Mouse (Mus musculus): ENCODE measurements at regions not wholly inside any gene's neighbourhood (a gene's known extent, or its start where the extent isn't known, plus 50 kb on each side); places are given as distances from the start of the nearest gene placed in this dataset.
A peak's percentile ranks its signal among the peaks of the same experiment; 100 is the strongest.
"Not testable (repeated sequence)": the region's sequence is repeated elsewhere in the genome, so short reads cannot be mapped to it uniquely, and the experiment has no call there.

DNA sequence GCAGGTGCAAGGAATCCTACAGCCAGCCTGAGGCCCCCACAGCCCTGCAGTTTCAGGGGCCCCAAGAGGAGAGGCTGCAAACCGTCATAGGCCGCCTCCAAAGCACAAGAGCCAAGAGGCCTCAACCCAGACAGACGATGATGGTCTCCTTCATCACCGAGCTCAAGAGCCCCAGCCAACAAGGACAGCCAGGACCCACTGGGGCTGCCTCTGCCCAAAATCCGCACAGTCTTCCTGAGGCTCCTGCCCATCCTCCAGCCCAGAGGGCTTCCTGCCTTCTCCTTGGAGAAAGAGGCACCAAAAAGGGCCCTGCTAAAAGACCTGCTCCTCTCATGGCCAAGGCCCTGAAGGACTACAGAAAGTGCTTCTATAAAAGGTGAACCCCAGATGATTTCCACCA lies 112.3 kb downstream of the Nus1 start:
- DNase-seq: not testable (repeated sequence)

DNA sequence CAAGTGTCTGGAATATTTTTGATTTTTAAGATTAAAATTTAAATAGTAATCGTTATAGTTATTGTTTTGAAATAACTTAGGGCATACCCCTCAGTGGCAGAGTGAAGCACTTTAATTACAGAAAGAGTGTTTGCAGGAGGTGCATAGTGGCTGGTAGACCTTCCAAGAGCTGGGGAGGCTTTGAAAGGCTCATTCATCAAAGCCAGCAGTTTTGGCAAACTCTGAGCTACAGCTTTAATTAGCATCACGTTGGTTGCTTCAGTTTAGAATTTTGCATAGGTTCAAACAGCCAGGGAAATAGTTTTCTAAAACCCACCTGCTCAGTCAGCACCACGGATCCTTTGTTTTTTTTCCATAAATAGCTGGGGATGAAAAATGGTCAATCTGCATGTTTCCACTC lies 113.5 kb downstream of the Nus1 start:
- DNase-seq: no peak

DNA sequence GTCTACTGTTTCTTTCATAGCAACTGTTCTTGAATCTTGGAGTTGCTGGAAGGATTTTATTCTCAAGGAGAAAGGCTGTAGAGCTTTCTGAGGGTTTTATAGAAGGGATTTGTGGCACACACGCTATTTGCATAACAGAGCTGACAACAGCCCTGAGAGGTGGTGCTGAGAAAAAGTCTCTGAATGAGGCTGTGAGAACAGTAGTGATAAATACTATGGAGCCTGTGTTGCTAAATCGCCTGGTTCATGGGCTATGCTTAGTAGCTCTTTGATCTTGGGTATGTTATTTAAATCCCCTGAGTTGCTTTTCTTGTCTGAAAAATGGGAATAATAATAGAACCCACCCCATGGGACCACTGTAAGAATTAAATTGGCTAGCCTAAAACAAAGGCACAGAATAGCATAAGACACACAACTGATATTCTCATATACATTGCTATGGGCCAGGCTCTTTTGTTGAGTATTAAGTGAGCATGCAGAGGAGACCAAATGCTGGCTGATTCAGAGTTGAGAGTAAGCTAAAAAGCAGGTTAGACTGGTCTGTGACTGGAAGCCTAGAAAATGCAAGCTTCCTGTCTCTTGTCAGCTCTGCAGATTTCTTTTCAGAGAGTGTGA lies 116.0 kb downstream of the Nus1 start:
- no peak for DNase-seq

DNA sequence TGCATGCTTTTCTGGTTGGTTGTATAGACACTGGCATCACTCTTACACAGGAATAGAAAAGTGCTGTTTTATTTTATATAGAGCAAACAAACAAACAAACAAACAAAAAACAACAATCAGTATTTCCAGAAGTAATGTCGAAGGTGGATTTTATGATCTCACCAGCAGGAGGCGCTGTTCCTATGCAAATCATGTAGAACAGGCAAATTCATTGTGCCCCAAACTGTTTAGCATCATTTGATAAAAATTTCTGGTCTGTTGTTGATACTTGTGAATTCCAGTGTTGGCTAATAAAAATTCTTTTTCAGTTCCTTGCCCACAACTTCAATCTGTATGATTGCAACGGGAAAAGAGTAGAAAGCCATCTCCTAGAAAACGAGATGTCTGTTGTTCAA lies 116.5 kb downstream of the Nus1 start:
- DNase-seq: peak; percentile 49

DNA sequence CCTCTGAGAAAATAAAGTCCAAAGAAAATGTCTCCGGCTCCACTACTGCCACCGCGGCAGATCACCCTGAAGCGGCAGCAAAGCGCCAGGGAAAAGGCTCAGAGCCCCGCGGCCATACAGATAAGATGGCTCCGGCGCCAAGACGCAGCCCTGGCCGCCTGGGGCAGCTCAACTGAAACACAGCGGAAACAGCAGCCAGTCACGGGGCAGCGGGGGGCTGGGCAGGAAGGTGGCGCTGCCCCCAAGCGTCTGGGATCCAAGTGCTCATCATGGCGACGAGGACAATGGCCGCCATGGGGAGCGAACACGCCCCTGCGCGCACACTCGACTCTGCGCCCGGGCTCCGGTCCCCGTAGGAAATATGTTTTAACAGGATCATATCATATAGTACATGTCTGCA lies 128.2 kb downstream of the Nus1 start:
- no peak for DNase-seq

DNA sequence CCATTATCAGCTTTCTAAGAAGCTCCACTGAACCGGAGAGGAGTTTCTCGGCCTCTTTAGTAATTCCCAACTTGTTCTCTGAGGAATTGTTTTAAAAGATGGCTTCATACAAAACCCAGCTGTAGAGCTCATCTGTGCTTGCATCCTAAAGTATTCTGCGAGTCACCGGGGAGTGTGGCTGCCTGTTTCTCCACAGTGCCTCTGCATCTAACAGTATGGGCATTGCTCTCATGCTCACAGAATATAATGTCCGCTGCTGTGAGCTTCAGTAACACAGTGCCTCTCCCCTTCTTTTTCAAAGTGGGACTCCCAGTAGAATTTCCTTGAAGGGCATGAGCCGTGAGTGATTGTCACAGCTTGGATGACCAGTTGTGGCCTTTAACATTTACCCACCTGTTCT lies 113.0 kb upstream of the Slc35f1 start:
- DNase-seq: no peak

DNA sequence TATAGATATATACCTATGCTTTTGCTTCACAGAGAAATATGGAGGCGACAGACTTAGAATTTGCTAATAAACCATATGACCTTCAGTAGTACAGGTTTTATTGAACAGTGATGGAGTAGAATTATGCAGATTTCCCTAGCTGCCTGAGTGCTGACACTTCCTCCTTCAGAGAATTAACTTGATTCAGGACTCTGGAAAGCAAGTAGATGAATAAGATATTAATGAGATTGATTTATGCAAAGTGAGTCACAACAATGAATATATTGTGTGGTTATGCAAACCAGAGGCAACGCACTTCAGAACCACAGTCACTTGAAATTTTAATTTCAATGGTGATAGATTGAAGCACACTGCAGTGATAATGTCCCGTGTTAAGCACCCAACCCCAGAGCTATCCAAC lies 112.5 kb upstream of the Slc35f1 start:
- no peak for DNase-seq

DNA sequence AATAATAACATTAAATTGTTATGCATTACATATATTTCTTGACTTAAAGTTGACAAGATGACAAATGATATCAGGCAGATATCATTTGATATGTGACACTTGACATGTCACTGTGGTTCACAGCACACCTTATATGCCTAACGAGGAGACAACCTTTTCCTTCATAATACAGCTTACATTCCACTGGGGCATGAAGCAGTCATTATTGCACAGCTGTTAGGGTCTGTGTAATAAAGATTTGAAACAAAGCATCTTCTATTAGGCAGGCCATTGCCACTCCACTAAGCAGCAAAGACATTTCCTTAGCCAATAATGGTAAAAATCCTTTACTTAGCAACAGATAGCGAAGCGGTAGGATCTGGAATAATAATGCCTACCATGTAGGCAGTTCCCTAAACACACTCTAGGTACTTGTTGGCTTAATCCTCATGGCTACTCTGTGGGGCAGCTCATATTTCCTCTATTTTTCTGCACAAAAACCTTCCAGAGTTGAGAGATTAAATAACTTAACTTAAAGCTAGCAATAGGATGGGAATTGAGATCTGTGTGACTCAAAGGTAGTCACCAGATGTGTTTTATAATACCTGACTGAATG lies 112.0 kb upstream of the Slc35f1 start:
- DNase-seq: no peak

DNA sequence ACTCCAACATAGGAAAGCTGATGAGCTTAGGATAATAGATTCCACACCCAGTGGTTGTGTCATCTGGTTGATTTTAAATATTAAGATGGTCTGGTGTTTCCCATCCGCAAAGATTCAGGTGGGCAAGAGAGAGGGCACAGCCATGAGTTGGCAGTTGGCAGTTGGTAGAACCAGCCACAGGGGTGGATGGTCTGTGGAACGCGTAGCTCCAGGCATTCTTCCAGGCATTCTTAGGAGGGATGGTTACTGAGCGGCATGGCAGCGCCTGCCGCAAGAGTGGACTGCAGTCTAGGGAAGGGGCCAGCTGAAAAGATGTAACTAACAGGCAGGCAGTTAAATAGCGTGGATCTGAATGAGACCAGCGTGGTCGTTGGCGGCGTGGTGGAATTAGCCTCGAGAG lies 96.6 kb upstream of the Slc35f1 start:
- DNase-seq: no peak
